Mouse (Mus musculus): ENCODE data around the gene Them7.

DNA sequence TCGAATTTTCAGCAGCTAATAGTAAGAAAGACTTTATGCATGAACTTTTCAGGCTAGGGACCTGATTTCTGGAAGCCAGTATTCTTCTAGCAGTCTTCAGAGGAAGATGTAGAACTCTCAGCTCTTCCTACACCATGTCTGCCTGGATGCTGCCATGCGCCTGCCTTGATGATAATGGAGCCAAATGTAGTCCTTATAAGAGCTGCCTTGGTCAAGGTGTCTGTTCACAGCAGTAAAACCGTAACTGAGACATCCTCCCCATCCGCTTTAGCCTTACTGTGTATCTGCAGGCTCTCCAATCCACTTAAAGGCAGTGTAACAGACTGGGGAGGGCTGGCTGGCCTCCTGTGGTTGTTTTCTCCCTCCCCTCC is 167.3 kb downstream of the Them7 start:
- TF ChIP-seq POLR2A (IDR thresholded peaks at IDR 0.05; ENCODE audit: extremely low read depth, insufficient read depth, low read length) (no peak), CTCF (IDR thresholded peaks at IDR 0.05; ENCODE audit: low read depth, low read length) (no peak)

Data from liver, adult 2 months (tissue).